Mouse (Mus musculus): ENCODE measurements at regions not wholly inside any gene's neighbourhood (a gene's known extent, or its start where the extent isn't known, plus 50 kb on each side); places are given as distances from the start of the nearest gene placed in this dataset.

- TF ChIP-seq CTCF (IDR thresholded peaks at IDR 0.05; ENCODE audit: low read depth) = no peak
- TF ChIP-seq EP300 (IDR thresholded peaks at IDR 0.05; ENCODE audit: low read depth) = no peak
Measured at GRCm38 (mm10) chr14:8961554-8961953, 295.5 kb upstream of the 4930452B06Rik start.
